Mouse (Mus musculus): Measurements from ENCODE around the gene Pigh.

Gene Pigh

GRCm38 (mm10) chr12:79067526-79067925 lies 21.9 kb downstream of the Pigh start:
- DNase-seq (ENCODE audit: low read depth, low spot score) = no peak

DNA sequence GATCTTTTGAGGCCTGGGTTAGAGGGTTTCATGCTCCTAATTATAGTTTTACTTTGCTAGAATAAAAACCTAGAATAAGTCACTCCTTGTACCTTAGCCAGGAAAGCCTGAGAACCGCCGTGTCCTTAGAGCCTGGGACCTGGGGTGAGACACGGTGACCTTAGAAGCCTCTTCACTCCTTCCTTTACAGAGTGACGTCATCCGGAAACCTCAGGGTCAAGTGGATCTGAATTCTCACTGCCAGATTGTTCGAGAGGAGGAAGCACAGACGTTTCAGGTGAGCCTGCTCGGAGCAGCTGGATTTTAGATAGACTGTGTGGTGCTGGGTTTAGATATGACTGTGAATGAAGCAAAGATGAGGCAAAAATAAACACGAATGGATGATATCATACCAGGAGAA lies 23.0 kb downstream of the Pigh start:
- no peak for DNase-seq (ENCODE audit: low read depth, low spot score)

DNA sequence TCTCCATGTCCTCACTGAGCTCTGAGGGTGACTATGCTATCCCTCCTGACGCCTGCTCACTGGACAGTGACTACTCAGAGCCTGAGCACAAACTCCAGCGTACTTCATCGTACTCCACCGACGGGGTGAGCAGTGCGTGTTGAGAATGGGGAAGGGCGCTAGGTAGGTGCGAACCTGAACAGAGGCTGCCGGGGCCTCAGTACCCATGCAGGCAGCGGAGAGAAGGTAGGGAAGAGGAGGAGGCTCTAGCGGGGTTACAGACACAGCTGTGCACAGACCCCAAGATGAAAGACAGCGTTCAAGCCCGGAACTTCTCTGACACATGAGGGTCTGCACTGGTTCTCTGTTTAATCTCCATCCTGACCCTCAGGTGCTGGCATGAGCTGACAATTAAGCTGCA lies 25.0 kb downstream of the Pigh start:
- no peak for DNase-seq (ENCODE audit: low read depth, low spot score)

DNA sequence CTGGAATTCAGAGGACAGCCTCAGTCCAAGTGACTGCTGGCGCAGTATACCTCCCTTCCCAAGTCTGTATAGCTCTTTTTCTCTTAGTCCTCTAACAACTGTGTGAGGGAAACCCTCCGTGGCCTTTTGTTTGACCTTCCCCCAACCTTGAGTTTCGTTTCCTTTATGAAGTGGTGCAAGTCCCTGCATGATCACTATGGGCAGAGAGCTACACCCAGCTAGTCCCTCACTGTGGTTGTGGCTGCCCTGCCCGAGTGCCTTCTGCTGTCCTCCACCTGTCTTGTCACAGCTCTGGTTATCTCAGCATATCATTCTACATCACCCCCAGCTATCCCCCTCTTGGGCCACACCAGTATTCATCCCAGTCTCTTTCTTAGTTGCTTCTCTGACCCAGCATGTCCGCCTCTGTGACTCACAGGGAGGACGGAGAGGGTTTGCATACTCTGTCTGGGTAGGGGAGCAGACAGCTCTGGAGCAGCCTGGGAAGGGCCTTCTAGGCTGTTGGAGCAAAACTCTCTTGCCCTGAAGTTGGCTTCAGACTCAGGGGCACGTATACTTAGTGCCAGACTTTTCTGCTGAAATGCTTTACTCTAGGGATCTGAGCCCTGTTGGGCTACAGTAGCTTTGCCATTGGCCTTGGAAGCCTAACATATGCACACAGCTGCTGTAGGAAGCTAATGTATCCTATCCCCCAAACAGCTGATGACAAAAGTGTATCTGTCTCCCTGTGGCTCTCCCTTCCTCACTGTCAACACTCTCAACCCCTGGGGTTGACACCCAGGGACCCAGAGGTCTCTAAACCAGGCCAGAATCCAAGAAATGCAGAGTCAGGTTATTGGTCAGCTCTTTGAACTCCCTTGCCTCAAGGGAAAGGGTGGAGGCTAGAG lies 28.4 kb downstream of the Pigh start:
- no peak for DNase-seq (ENCODE audit: low read depth, low spot score)

DNA sequence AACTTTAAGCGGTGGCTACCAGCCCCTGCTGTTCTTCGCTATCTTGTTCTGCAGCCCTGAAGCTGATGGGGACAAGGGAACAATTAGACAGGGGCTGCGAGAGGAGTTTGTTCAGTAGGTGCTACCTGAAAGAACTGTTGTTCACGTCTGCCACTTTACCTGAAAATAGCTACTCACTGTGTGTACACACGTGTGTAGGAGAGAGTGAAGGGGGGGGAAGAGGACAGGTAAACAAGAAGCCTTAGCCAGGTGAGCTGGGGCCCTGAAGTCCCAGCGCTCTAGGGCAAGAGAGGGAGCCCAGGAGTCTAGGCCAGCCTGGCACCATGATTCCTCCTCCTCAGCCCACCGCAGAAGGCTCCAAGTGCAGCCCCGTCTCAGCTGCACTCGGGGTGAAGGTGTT lies 29.3 kb downstream of the Pigh start:
- no peak for DNase-seq (ENCODE audit: low read depth, low spot score)

GRCm38 (mm10) chr12:79059573-79059972 lies 29.9 kb downstream of the Pigh start:
- DNase-seq (ENCODE audit: low read depth, low spot score) = no peak

DNA sequence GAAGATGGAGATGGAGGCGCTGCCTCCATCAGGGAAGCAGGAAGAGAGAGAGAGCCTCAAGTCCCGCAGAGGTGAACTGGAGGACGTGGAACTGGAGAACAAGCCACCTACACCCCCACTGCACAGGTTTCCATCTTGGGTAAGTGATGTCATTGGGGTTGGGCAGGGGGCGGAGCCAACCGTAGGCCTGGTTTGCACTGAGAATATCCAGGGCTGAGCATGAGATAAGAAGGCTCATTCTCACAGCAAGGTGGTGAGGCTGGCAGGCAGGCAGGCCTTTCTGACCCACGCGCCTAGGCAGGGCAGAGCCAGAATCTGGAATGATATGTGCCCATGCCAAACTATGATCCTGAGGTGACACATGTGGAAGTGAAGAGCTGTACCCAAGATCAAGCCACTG lies 34.2 kb downstream of the Pigh start:
- DNase-seq (ENCODE audit: low read depth, low spot score) = peak; percentile 28

- DNase-seq (ENCODE audit: low read depth, low spot score) = no peak
These were observed 37.4 kb downstream of the Pigh start for GRCm38 (mm10) chr12:79052073-79052472.

DNA sequence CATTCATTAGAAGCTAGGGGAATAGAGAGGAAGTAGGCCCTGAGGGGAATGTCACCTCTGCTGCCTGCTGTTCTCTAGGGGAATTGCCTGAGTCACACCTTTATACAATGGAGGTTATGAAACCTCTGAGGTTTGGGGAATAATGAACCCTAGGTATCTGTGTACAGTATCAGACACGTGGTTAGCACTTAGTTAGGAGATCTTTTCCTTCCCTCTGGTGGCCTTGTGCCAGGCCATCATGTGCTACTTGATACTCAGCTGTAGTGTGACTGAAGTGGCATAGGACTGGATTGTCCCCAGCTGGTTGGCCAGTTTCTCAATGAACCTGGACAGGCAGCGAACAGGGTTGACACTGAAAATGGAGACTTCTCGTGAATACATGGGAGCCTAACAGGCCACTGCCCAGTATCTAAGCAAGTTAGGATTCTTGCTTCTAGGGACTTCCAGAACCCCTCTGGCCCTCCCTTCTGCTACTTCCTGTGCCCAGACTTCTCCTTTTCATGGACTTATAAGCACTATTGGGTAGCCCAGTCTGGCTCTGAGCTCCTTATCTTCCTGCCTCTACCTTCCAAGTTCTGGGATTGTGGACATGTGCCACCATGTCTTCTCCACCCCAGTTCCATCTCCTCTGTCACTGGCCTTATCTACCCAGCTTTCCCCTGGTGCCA lies 38.8 kb downstream of the Pigh start:
- DNase-seq (ENCODE audit: low read depth, low spot score) = no peak

- DNase-seq (ENCODE audit: low read depth, low spot score) = no peak
These were observed 39.6 kb downstream of the Pigh start for GRCm38 (mm10) chr12:79049807-79050206.

- DNase-seq (ENCODE audit: low read depth, low spot score) = no peak
These were observed 40.6 kb downstream of the Pigh start for GRCm38 (mm10) chr12:79048898-79049297.

GRCm38 (mm10) chr12:79047203-79047602 lies 42.2 kb downstream of the Pigh start:
- no peak for DNase-seq (ENCODE audit: low read depth, low spot score)

- no peak for DNase-seq (ENCODE audit: low read depth, low spot score)
These were observed 43.3 kb downstream of the Pigh start for GRCm38 (mm10) chr12:79046171-79046570.

- DNase-seq (ENCODE audit: low read depth, low spot score) = no peak
These were observed 44.8 kb downstream of the Pigh start for GRCm38 (mm10) chr12:79044668-79045067.

- peak; percentile 57 for DNase-seq (ENCODE audit: low read depth, low spot score)
These were observed 48.0 kb downstream of the Pigh start for GRCm38 (mm10) chr12:79041436-79041835.

DNA sequence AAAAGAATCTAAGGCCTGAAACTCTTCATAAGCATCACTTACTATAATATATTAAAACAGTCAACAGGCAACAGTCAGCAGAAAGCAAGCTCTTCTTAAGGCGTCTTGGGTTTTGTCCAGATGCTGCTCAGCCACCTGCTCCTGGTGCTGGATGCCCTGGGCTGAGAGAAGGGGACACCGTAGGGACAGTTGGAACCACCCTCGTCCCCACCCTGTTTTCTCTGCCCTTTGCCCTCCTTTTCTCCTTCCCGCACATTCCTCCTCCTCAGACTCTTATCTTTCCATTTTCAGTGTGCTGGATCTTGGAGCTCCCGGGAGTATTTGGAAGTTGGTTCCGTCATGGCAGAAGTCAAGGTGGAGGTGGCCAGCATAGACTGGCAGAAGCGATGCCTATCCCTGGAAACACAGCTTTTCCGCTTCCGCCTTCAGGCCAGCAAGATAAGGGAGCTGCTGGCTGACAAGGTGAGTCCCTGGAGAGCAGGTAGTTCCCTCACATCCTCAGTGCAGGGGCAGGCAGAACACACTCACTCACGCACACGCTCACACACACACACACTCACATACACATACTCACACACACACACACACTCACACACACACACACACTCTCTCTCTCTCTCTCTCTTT lies 49.1 kb downstream of the Pigh start:
- DNase-seq (ENCODE audit: low read depth, low spot score) = no peak

DNA sequence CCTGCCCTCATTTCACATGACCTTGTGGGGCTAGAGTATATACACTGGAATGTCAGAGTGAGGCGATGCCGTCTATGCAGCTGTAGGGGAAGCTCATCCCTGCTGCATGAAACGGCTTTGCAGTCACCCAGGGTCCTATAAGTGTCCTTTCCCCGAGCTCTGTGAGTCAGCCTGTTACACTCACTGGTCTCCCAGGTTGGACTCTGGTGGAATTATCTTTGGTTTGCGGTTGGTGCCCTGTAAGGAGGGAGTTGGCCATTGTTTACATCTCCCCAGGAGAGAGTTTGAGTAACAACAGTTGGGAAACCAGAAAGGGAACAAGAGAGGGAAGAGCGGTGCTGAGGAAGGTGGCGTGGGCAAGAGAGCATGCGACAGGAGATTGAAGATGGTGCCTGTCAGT lies 49.7 kb downstream of the Pigh start:
- no peak for DNase-seq (ENCODE audit: low read depth, low spot score)

- DNase-seq (ENCODE audit: low read depth, low spot score) = peak; percentile 88
These were observed 54.1 kb downstream of the Pigh start for GRCm38 (mm10) chr12:79035349-79035748.

- peak; percentile 55 for DNase-seq (ENCODE audit: low read depth, low spot score)
These were observed 55.1 kb downstream of the Pigh start for GRCm38 (mm10) chr12:79034331-79034730.
